Mouse (Mus musculus): Measurements from ENCODE around the gene Caap1. TPM values are rescaled to one million over a fixed set of nuclear protein-coding genes. Genes with fewer than 3 reads are reported as not detected.

Gene Caap1
- polyA plus RNA-seq, 1 experiment from 2014 or later = 36.8 TPM

GRCm38 (mm10) chr4:94560316-94560715 is 3.7 kb upstream of the Caap1 start:
- no peaks in the 10 kb centered on the region for H3K27me3 ChIP-seq (replicated peaks)
- H3K4me2 ChIP-seq (replicated peaks) = no peak overlapping the region
- no peak overlapping the region for H3K27ac ChIP-seq
- no peaks in the 10 kb centered on the region for H3K9me3 ChIP-seq
- H3K36me3 ChIP-seq = no peaks in the 10 kb centered on the region
- peaks cover 4% of the 10 kb centered on the region; the same call in 1 of the 2 replicates for H3K4me1 ChIP-seq
- no peak overlapping the region for H3K4me3 ChIP-seq
- WGBS = 86% methylated on average over 1 of the region's 1 CpGs
- no peak for ATAC-seq (ENCODE audit: low FRiP score, low read depth)
- no peak overlapping the region for H3K9ac ChIP-seq

- WGBS = 20% methylated on average over 2 of the region's 2 CpGs
- Histone ChIP-seq H3K27ac (no peak overlapping the region), H3K9ac (no peak overlapping the region), H3K27me3 (replicated peaks) (no peaks in the 10 kb centered on the region), H3K9me3 (no peaks in the 10 kb centered on the region), H3K4me3 (no peak overlapping the region), H3K4me2 (replicated peaks) (no peak overlapping the region), H3K4me1 (peaks cover 8% of the 10 kb centered on the region; the same call in 1 of the 2 replicates), H3K36me3 (no peaks in the 10 kb centered on the region)
- no peak for ATAC-seq (ENCODE audit: low FRiP score, low read depth)
These were observed 2.7 kb upstream of the Caap1 start for GRCm38 (mm10) chr4:94559266-94559665.

GRCm38 (mm10) chr4:94557145-94557544 is 549 bp upstream of the Caap1 start:
- peak; percentile 25; the same call in 1 of the 2 replicates for ATAC-seq (ENCODE audit: low FRiP score, low read depth)
- 77% methylated on average over 7 of the region's 7 CpGs for WGBS
- no peaks in the 10 kb centered on the region for H3K36me3 ChIP-seq
- no peaks in the 10 kb centered on the region for H3K9me3 ChIP-seq
- H3K27me3 ChIP-seq (replicated peaks) = no peaks in the 10 kb centered on the region
- no peak overlapping the region for H3K9ac ChIP-seq
- H3K4me3 ChIP-seq = no peak overlapping the region
- peaks cover 8% of the 10 kb centered on the region; the same call in 1 of the 2 replicates for H3K4me1 ChIP-seq
- H3K27ac ChIP-seq = no peak overlapping the region
- H3K4me2 ChIP-seq (replicated peaks) = no peak overlapping the region

- Histone ChIP-seq H3K4me3 (no peak overlapping the region), H3K9me3 (no peaks in the 10 kb centered on the region), H3K27ac (no peak overlapping the region), H3K27me3 (replicated peaks) (no peaks in the 10 kb centered on the region), H3K36me3 (no peaks in the 10 kb centered on the region), H3K4me1 (peaks cover 8% of the 10 kb centered on the region; the same call in 1 of the 2 replicates), H3K9ac (no peak overlapping the region), H3K4me2 (replicated peaks) (peak overlapping the region; percentile 71)
- 94% methylated on average over 5 of the region's 5 CpGs for WGBS
- ATAC-seq (ENCODE audit: low FRiP score, low read depth) = no peak
These were observed 1.6 kb downstream of the Caap1 start for GRCm38 (mm10) chr4:94554955-94555494.

GRCm38 (mm10) chr4:94544321-94544720 is 12.3 kb downstream of the Caap1 start:
- H3K4me1 ChIP-seq = no peaks in the 10 kb centered on the region
- H3K27me3 ChIP-seq (replicated peaks) = no peaks in the 10 kb centered on the region
- no peak overlapping the region for H3K4me3 ChIP-seq
- H3K4me2 ChIP-seq (replicated peaks) = no peak overlapping the region
- H3K27ac ChIP-seq = no peak overlapping the region
- H3K9me3 ChIP-seq = no peaks in the 10 kb centered on the region
- WGBS = 58% methylated on average over 7 of the region's 7 CpGs
- H3K9ac ChIP-seq = no peak overlapping the region
- no peak for ATAC-seq (ENCODE audit: low FRiP score, low read depth)
- peaks cover 14% of the 10 kb centered on the region for H3K36me3 ChIP-seq

- no peak overlapping the region for H3K9ac ChIP-seq
- H3K4me2 ChIP-seq (replicated peaks) = no peak overlapping the region
- 93% methylated on average over 4 of the region's 4 CpGs for WGBS
- H3K36me3 ChIP-seq = peaks cover 20% of the 10 kb centered on the region
- no peak overlapping the region for H3K4me3 ChIP-seq
- H3K9me3 ChIP-seq = no peaks in the 10 kb centered on the region
- ATAC-seq (ENCODE audit: low FRiP score, low read depth) = no peak
- no peaks in the 10 kb centered on the region for H3K4me1 ChIP-seq
- H3K27ac ChIP-seq = no peak overlapping the region
- no peaks in the 10 kb centered on the region for H3K27me3 ChIP-seq (replicated peaks)
These were observed 13.6 kb downstream of the Caap1 start for GRCm38 (mm10) chr4:94543041-94543440.

GRCm38 (mm10) chr4:94533205-94533604 is 23.4 kb downstream of the Caap1 start:
- Histone ChIP-seq H3K27me3 (replicated peaks) (no peaks in the 10 kb centered on the region), H3K4me3 (no peak overlapping the region), H3K4me2 (replicated peaks) (no peak overlapping the region), H3K27ac (no peak overlapping the region), H3K36me3 (no peaks in the 10 kb centered on the region; the same call in 1 of the 2 replicates), H3K4me1 (no peaks in the 10 kb centered on the region), H3K9me3 (no peaks in the 10 kb centered on the region), H3K9ac (no peak overlapping the region)
- ATAC-seq (ENCODE audit: low FRiP score, low read depth) = no peak

GRCm38 (mm10) chr4:94529448-94529847 is 27.1 kb downstream of the Caap1 start:
- 92% methylated on average over 1 of the region's 1 CpGs for WGBS
- Histone ChIP-seq H3K4me1 (no peaks in the 10 kb centered on the region), H3K4me3 (no peak overlapping the region), H3K9ac (no peak overlapping the region), H3K9me3 (no peaks in the 10 kb centered on the region), H3K27me3 (replicated peaks) (no peaks in the 10 kb centered on the region), H3K27ac (no peak overlapping the region), H3K36me3 (no peaks in the 10 kb centered on the region), H3K4me2 (replicated peaks) (no peak overlapping the region)
- ATAC-seq (ENCODE audit: low FRiP score, low read depth) = no peak

- Histone ChIP-seq H3K27ac (no peak overlapping the region), H3K4me1 (no peaks in the 10 kb centered on the region), H3K36me3 (no peaks in the 10 kb centered on the region), H3K27me3 (replicated peaks) (no peaks in the 10 kb centered on the region), H3K9me3 (no peaks in the 10 kb centered on the region), H3K4me3 (no peak overlapping the region), H3K9ac (no peak overlapping the region), H3K4me2 (replicated peaks) (no peak overlapping the region)
- no peak for ATAC-seq (ENCODE audit: low FRiP score, low read depth)
These were observed 33.3 kb downstream of the Caap1 start for GRCm38 (mm10) chr4:94523321-94523720.

- Histone ChIP-seq H3K9me3 (no peaks in the 10 kb centered on the region), H3K27me3 (replicated peaks) (no peaks in the 10 kb centered on the region), H3K36me3 (no peaks in the 10 kb centered on the region), H3K9ac (no peak overlapping the region), H3K27ac (no peak overlapping the region), H3K4me3 (no peak overlapping the region), H3K4me2 (replicated peaks) (no peak overlapping the region), H3K4me1 (no peaks in the 10 kb centered on the region)
- WGBS = 70% methylated on average over 4 of the region's 4 CpGs
- ATAC-seq (ENCODE audit: low FRiP score, low read depth) = no peak
These were observed 39.0 kb downstream of the Caap1 start for GRCm38 (mm10) chr4:94517631-94518030.

- no peak for ATAC-seq (ENCODE audit: low FRiP score, low read depth)
- H3K9ac ChIP-seq = no peak overlapping the region
- no peaks in the 10 kb centered on the region for H3K27me3 ChIP-seq (replicated peaks)
- WGBS = 83% methylated on average over 3 of the region's 3 CpGs
- no peak overlapping the region for H3K4me2 ChIP-seq (replicated peaks)
- no peaks in the 10 kb centered on the region for H3K4me1 ChIP-seq
- H3K4me3 ChIP-seq = no peak overlapping the region
- no peaks in the 10 kb centered on the region for H3K9me3 ChIP-seq
- peaks cover 10% of the 10 kb centered on the region for H3K36me3 ChIP-seq
- H3K27ac ChIP-seq = no peak overlapping the region
These were observed 41.2 kb downstream of the Caap1 start for GRCm38 (mm10) chr4:94515366-94515765.

GRCm38 (mm10) chr4:94476749-94477399 is 79.7 kb downstream of the Caap1 start:
- Histone ChIP-seq H3K4me1 (no peaks in the 10 kb centered on the region), H3K9me3 (no peaks in the 10 kb centered on the region), H3K4me2 (replicated peaks) (no peak overlapping the region), H3K9ac (no peak overlapping the region), H3K4me3 (no peak overlapping the region), H3K27me3 (replicated peaks) (no peaks in the 10 kb centered on the region), H3K36me3 (no peaks in the 10 kb centered on the region), H3K27ac (no peak overlapping the region)
- WGBS = 85% methylated on average over 18 of the region's 18 CpGs
- no peak for ATAC-seq (ENCODE audit: low FRiP score, low read depth)

GRCm38 (mm10) chr4:94473286-94473685 is 83.3 kb downstream of the Caap1 start:
- Histone ChIP-seq H3K4me3 (no peak overlapping the region), H3K9me3 (no peaks in the 10 kb centered on the region), H3K27me3 (replicated peaks) (no peaks in the 10 kb centered on the region), H3K27ac (no peak overlapping the region), H3K9ac (no peak overlapping the region), H3K4me2 (replicated peaks) (no peak overlapping the region), H3K4me1 (no peaks in the 10 kb centered on the region), H3K36me3 (no peaks in the 10 kb centered on the region)
- no peak for ATAC-seq (ENCODE audit: low FRiP score, low read depth)
- WGBS = 96% methylated on average over 1 of the region's 1 CpGs

All from neural tube, embryonic 12.5 days (tissue).